Mouse (Mus musculus): ENCODE results near the gene Gm10197. TPM values are rescaled to one million over a fixed set of nuclear protein-coding genes. Genes with fewer than 3 reads are reported as not detected.

The Gm10197 gene
- total and polyA plus RNA-seq, 2 experiments from 2014 or later: not detected

GRCm38 (mm10) chr19:53364551-53364950 is 7.0 kb downstream of the Gm10197 start:
- DNase-seq (ENCODE audit: low spot score): no peak
- H3K4me1 ChIP-seq (ENCODE audit: insufficient read depth, low read length): 0 out of 2 replicates have a peak, but pooled peaks cover 9% of the 10 kb centered on the region
- no peak for TF ChIP-seq CTCF (IDR thresholded peaks at IDR 0.05; ENCODE audit: low read depth)
- no peaks in the 10 kb centered on the region for H3K27me3 ChIP-seq (ENCODE audit: insufficient read depth, low read length)
- 34% methylated on average over 2 of the region's 2 CpGs for WGBS
- H3K27ac ChIP-seq: peak overlapping the region; percentile 22; the same call in 1 of the 2 replicates
- no peak overlapping the region for H3K4me3 ChIP-seq (ENCODE audit: low read length)
- no peaks in the 10 kb centered on the region for H3K36me3 ChIP-seq (ENCODE audit: insufficient read depth, low read length)
- no peak for ATAC-seq
- no peak overlapping the region for H3K9ac ChIP-seq (replicated peaks; ENCODE audit: low read length)
- no peaks in the 10 kb centered on the region for H3K9me3 ChIP-seq (ENCODE audit: low read length)
- H3K4me2 ChIP-seq (ENCODE audit: low read depth, low read length): no peak overlapping the region

GRCm38 (mm10) chr19:53362967-53363366 is 8.6 kb downstream of the Gm10197 start:
- WGBS: 46% methylated on average over 2 of the region's 2 CpGs
- Histone ChIP-seq H3K27ac (no peak overlapping the region), H3K4me2 (ENCODE audit: low read depth, low read length) (no peak overlapping the region), H3K27me3 (ENCODE audit: insufficient read depth, low read length) (no peaks in the 10 kb centered on the region), H3K4me1 (ENCODE audit: insufficient read depth, low read length) (0 out of 2 replicates have a peak, but pooled peaks cover 9% of the 10 kb centered on the region), H3K36me3 (ENCODE audit: insufficient read depth, low read length) (no peaks in the 10 kb centered on the region), H3K4me3 (ENCODE audit: low read length) (no peak overlapping the region), H3K9me3 (ENCODE audit: low read length) (no peaks in the 10 kb centered on the region), H3K9ac (replicated peaks; ENCODE audit: low read length) (no peak overlapping the region)
- ATAC-seq: peak; percentile 43; the same call in 1 of the 2 replicates
- peak; percentile 52 for DNase-seq (ENCODE audit: low spot score)
- TF ChIP-seq CTCF (IDR thresholded peaks at IDR 0.05; ENCODE audit: low read depth): peak; percentile 64

GRCm38 (mm10) chr19:53360265-53360958 is 11.2 kb downstream of the Gm10197 start:
- ATAC-seq: peak; percentile 52
- DNase-seq (ENCODE audit: low spot score): peak; percentile 71
- H3K9me3 ChIP-seq (ENCODE audit: low read length): no peaks in the 10 kb centered on the region
- 0 out of 2 replicates have a peak, but pooled peaks cover 6% of the 10 kb centered on the region for H3K4me1 ChIP-seq (ENCODE audit: insufficient read depth, low read length)
- TF ChIP-seq CTCF (IDR thresholded peaks at IDR 0.05; ENCODE audit: low read depth): no peak
- H3K4me2 ChIP-seq (ENCODE audit: low read depth, low read length): peak overlapping the region; percentile 57
- no peaks in the 10 kb centered on the region for H3K27me3 ChIP-seq (ENCODE audit: insufficient read depth, low read length)
- H3K4me3 ChIP-seq (ENCODE audit: low read length): peak overlapping the region; percentile 21
- H3K9ac ChIP-seq (replicated peaks; ENCODE audit: low read length): peak overlapping the region; percentile 46
- H3K36me3 ChIP-seq (ENCODE audit: insufficient read depth, low read length): no peaks in the 10 kb centered on the region
- H3K27ac ChIP-seq: peak overlapping the region; percentile 87
- WGBS: 28% methylated on average over 8 of the region's 8 CpGs

- peak overlapping the region; percentile 21 for H3K4me3 ChIP-seq (ENCODE audit: low read length)
Observed at GRCm38 (mm10) chr19:53359160-53360033, 12.2 kb downstream of the Gm10197 start.

GRCm38 (mm10) chr19:53355065-53355464 is 16.5 kb downstream of the Gm10197 start:
- no peak for ATAC-seq
- WGBS: 69% methylated on average over 16 of the region's 16 CpGs

More at GRCm38 (mm10) chr19:53359160-53360033, 12.2 kb downstream of the Gm10197 start:
- DNase-seq (ENCODE audit: low spot score) (peak; percentile 88), ATAC-seq (peak; percentile 72)
- Histone ChIP-seq H3K27me3 (ENCODE audit: insufficient read depth, low read length) (no peaks in the 10 kb centered on the region), H3K36me3 (ENCODE audit: insufficient read depth, low read length) (no peaks in the 10 kb centered on the region), H3K9me3 (ENCODE audit: low read length) (no peaks in the 10 kb centered on the region), H3K4me2 (ENCODE audit: low read depth, low read length) (peak overlapping the region; percentile 57), H3K4me1 (ENCODE audit: insufficient read depth, low read length) (0 out of 2 replicates have a peak, but pooled peaks cover 6% of the 10 kb centered on the region), H3K9ac (replicated peaks; ENCODE audit: low read length) (peak overlapping the region; percentile 46), H3K27ac (peak overlapping the region; percentile 87)
- no peak for TF ChIP-seq CTCF (IDR thresholded peaks at IDR 0.05; ENCODE audit: low read depth)
- WGBS: 27% methylated on average over 22 of the region's 22 CpGs

GRCm38 (mm10) chr19:53354271-53355000 is 17.1 kb downstream of the Gm10197 start:
- no peak for DNase-seq (ENCODE audit: low spot score)
- 48% methylated on average over 7 of the region's 7 CpGs for WGBS
- H3K27ac ChIP-seq: no peak overlapping the region; the same call in 1 of the 2 replicates

More at GRCm38 (mm10) chr19:53355065-53355464, 16.5 kb downstream of the Gm10197 start:
- no peaks in the 10 kb centered on the region for H3K9me3 ChIP-seq (ENCODE audit: low read length)
- H3K27me3 ChIP-seq (ENCODE audit: insufficient read depth, low read length): no peaks in the 10 kb centered on the region
- no peak overlapping the region; the same call in 1 of the 2 replicates for H3K27ac ChIP-seq
- no peak overlapping the region for H3K4me2 ChIP-seq (ENCODE audit: low read depth, low read length)
- H3K9ac ChIP-seq (replicated peaks; ENCODE audit: low read length): no peak overlapping the region
- DNase-seq (ENCODE audit: low spot score): no peak
- H3K4me1 ChIP-seq (ENCODE audit: insufficient read depth, low read length): no peaks in the 10 kb centered on the region
- H3K4me3 ChIP-seq (ENCODE audit: low read length): no peak overlapping the region
- H3K36me3 ChIP-seq (ENCODE audit: insufficient read depth, low read length): peaks cover 4% of the 10 kb centered on the region; the same call in 1 of the 2 replicates
- TF ChIP-seq CTCF (IDR thresholded peaks at IDR 0.05; ENCODE audit: low read depth): no peak

More at GRCm38 (mm10) chr19:53354271-53355000, 17.1 kb downstream of the Gm10197 start:
- H3K4me1 ChIP-seq (ENCODE audit: insufficient read depth, low read length): no peaks in the 10 kb centered on the region
- H3K4me3 ChIP-seq (ENCODE audit: low read length): no peak overlapping the region
- H3K9ac ChIP-seq (replicated peaks; ENCODE audit: low read length): no peak overlapping the region
- H3K4me2 ChIP-seq (ENCODE audit: low read depth, low read length): no peak overlapping the region
- no peak for TF ChIP-seq CTCF (IDR thresholded peaks at IDR 0.05; ENCODE audit: low read depth)
- H3K9me3 ChIP-seq (ENCODE audit: low read length): no peaks in the 10 kb centered on the region
- H3K27me3 ChIP-seq (ENCODE audit: insufficient read depth, low read length): no peaks in the 10 kb centered on the region
- H3K36me3 ChIP-seq (ENCODE audit: insufficient read depth, low read length): peaks cover 4% of the 10 kb centered on the region; the same call in 1 of the 2 replicates
- no peak for ATAC-seq

Data from hindbrain, postnatal 0 days (tissue).